Mouse (Mus musculus): ENCODE results near the gene Nme9.
A peak's percentile ranks its signal among the peaks of the same experiment; 100 is the strongest.

Nme9 gene

GRCm38 (mm10) chr9:99437031-99437764 is 14.1 kb upstream of the Nme9 start, which contains the start of gene Mras:
TSS of gene Mras (minus strand) at chr9:99437381.
- DNase-seq: no peak

- DNase-seq: no peak
These were observed 13.3 kb upstream of the Nme9 start for GRCm38 (mm10) chr9:99437781-99438565.

GRCm38 (mm10) chr9:99439064-99439463 is 12.2 kb upstream of the Nme9 start:
- DNase-seq: no peak

DNA sequence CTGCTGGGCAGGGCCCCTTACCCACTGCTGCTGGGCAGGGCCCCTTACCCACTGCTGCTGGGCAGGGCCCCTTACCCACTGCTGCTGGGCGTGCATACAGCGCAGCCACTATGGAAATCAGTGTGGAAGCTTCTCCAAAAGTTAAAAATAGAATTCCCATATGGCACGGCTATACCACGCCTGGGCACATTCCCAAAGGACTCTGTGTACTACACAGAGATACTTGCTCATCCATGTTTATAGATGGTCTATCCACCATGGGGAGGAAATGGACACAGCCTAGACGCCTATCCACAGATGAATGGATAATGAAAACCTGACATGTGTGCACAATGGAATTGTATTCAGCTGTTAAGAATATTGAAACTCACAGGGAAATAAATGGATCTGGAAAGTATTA is 10.3 kb upstream of the Nme9 start:
- DNase-seq: no peak

- DNase-seq: no peak
These were observed 9.4 kb upstream of the Nme9 start for GRCm38 (mm10) chr9:99441647-99442433.

DNA sequence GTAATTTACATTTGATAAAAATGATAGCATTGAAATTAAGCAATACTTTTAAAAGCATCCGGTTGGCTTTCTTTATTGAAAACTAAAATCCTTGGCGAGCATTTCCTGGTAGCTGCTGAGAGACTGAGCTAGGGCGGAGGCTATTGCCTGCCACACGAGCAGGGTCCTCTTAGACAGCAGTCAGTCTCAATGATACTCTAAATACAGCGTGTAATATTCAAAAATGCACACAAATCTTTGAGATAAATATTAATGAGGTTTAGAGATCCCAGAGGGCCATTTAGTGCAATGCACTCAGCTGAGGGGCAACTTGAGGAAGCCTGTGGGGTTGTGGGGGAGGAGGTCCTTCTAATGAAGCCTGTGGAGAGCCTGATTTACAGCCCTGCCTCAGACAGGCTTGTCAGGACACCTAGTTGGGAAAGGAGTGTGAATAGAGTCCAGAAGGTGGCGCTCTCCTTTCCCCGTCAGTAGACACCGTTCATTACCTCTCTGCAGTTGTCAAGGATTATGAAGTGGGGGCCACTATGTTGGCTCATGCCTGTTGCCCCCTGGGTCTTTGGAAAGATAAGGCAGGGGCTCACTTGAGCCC is 6.6 kb upstream of the Nme9 start:
- no peak for DNase-seq

GRCm38 (mm10) chr9:99446259-99446658 is 5.0 kb upstream of the Nme9 start:
- no peak for DNase-seq

- DNase-seq: no peak
These were observed 4.0 kb upstream of the Nme9 start for GRCm38 (mm10) chr9:99447323-99447722.

DNA sequence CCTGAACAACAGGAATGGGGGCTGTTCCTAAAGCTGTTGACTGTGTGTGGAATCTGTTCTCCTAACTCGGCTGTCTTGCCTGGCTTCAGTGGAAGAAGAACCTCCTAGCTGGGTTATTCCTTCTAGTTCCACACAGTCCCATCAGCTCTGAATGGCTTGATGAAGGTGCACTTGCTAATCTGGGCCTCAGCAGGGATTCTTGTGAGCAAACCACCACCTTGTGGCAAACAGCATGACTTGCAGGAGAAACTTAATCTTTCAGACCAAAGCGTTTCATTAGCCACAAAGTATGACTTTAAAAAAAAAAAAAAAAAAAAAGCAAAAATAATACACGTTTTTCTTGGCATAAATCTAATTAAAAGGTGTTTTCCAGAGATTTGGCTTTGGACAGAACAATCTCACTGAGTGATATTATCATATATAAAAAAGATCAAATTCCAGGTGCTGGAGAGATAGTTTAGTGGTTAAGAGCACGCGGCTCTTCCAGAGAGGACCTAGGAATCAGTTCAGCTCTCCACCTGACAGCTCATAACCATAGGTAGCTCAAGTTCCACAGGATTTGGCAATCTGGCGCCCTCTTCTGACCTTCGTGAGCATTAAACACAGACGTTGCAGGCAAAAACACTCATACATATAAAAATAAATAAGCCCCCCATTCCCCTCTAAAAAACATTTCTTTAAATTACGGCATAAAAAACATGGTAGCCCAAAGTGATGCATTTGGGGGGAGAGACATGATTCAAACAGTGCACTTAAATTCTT is 1.2 kb upstream of the Nme9 start:
- DNase-seq: no peak

GRCm38 (mm10) chr9:99454211-99454610 is 2.9 kb downstream of the Nme9 start:
- DNase-seq: no peak

- DNase-seq: peak; percentile 59
These were observed 7.4 kb downstream of the Nme9 start for GRCm38 (mm10) chr9:99458529-99459208.

GRCm38 (mm10) chr9:99459730-99460129 is 8.5 kb downstream of the Nme9 start:
- DNase-seq: no peak

DNA sequence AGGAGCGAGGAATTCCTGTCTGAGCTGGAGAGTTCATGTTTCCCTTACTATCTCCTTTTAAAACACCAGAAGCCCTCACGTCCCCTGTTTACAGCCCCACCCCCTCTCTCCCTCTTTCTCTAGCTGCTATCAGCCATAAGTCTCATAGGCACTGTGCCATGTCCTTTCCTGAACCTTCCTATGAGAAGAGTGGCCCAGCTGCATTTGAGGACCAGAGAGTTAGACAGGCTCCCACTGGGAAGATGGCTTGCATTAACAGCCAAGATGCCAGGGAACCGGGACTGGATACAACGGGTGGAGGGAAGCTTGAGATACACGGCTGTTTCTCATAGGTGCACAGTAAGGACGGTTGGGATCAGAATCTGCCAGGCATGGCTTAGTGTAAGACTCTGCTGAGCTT is 13.6 kb downstream of the Nme9 start:
- no peak for DNase-seq

DNA sequence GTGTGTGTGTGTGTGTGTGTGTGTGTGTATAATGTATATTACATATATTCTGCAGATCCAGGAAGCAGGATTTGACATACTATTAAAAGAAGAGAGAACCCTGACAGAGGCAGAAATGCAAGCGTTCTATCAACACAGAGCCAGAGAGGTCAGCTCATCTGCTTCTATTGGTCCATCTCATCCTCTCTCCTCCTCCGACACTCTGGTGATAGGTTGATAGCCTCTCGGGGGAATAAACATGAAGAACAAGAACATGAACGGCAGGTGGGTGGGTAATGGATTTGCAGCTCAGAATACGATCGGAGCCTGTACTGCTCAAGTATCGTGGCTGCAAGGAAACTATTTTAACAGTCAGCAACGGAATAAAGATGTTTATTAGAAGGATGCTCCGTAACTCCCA is 17.3 kb downstream of the Nme9 start:
- no peak for DNase-seq

DNA sequence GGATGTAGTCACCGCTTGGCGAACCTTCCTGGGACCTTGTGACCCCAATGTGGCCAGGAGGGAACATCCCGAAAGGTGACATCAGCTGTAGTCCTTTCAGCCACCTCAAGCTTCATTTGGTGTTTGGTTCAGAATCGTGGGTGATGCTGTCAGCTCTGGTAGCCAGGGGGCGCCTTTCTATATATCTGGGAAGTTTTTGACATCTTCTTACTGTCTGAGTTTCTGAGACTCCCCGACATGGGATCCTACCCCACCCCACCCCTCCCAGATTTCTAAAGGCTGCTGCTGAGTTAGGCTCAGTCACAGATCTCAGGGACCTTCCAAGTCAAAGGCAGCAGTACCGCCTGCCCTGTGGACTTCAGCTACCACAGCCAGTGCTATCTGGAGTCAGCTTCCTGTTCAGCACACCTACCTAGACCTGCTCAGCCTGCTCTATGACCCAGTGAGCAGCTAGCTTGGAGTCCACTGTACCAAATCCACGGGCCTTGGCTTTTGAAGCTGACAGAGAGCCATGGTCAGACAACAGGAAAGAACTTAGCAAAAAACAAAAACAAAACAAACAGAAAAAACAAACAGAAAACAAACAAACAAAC is 18.5 kb downstream of the Nme9 start:
- no peak for DNase-seq

DNA sequence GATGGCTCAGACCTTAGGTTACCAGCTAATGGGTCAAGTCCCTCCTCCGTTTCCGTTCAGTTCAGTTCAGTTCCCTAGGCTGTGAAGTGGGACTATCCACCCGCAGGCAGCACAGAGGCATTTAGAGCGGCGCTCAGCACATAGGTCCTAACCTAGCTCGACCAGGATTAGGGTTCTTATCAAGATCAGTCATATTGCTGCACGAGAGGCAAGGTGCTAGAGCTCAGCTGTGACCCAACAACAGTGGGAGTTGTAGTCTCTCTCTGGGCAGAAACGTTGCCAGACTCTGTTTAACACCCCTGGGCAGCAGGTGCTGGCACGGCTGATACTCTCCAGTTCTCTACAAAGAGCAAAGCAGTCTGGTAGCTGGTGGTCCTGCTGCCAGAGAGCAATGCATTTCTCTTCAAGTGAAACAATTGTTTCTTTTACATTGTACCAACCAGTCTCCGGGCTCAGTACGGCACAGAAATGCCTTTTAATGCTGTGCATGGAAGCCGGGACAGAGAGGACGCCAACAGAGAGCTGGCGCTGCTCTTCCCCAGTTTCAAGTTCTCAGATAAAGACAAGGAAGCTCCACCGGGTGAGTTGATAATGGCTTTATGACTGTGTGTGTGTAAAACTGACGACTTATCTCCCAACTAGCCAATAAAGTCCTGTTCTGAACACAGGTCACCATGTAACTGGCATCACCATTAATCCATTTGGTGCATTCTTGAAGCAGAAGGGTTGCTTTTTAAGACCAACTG is 19.2 kb downstream of the Nme9 start:
- DNase-seq: no peak

DNA sequence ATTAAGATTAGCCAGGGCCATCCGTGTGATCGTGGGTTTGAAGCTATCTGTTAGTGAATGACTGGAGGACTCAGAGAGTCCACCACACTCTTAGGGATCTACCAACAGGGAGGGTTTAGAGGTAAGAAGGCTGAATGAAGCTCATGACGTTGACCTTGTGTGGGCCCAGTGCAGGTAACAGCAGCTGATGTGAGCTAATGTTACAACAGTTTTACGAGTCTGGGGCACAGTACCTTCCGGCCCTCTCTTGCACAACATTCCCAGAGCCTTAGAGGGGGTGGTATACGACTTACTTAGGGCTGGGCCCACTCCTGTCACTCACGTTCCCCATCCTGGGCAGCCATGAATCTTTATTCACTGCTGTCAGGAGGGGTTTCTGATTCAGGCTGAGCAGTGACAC is 20.1 kb downstream of the Nme9 start:
- no peak for DNase-seq

GRCm38 (mm10) chr9:99479181-99479711 is 28.0 kb downstream of the Nme9 start:
- peak; percentile 23 for DNase-seq

GRCm38 (mm10) chr9:99480764-99481163 is 29.5 kb downstream of the Nme9 start:
- DNase-seq: peak; percentile 59

DNA sequence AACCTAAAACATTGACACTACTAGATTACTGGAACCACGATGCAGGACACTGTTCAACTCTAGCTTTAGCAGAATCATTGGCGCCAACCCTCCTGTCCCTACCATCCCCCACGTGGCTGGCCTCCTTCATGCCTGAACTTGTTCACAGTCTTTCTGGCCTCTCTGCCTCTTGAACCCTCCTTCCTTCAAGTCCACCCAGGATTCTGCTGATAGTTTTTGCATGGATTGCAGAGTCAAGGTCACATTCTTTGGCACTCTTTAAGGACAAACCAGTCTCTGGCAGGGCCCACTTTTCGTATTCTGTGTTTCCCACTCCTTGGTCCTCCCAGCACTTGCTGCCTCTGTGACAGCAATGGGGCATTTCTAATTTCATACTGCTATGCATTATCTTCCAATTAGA is 31.9 kb downstream of the Nme9 start:
- no peak for DNase-seq

Measured in cerebellum, adult 8-10 months (tissue).